8 mouse cellular contexts compared by ENCODE assay signal in genomic region chr10:21605011-21605571, GRCm38 (mm10). TPM values are rescaled to one million over a fixed set of nuclear protein-coding genes. Genes with fewer than 3 reads are reported as not detected.
DNase-seq lines count a peak whose midpoint lies in the region; ATAC-seq lines count a peak whose summit lies in the region.

No protein-coding gene starts in this region.

- ATAC-seq in megakaryocyte, adult 5-6 weeks (ENCODE audit: poor library complexity, severe bottlenecking) = peak; percentile 59
- ATAC-seq in inflammation-experienced regulatory T-cells, adult 6 months = no peak

- peak; percentile 43 for DNase-seq in urinary bladder, postnatal 14 days (ENCODE audit: low spot score)
- DNase-seq in urinary bladder, postnatal 10 days (ENCODE audit: low spot score) = no peak
- peak; percentile 55 to 64 for DNase-seq in frontal cortex, postnatal 36 days (ENCODE audit: low spot score in 2 of 2)
- peak; percentile 58 to 83 for DNase-seq in heart, postnatal 36 days
- peak; percentile 49 to 76 for DNase-seq in left cerebral cortex, postnatal 10 days (ENCODE audit: extremely low spot score in 1 of 2, low spot score in 2 of 2)
- no peak for DNase-seq in embryo, embryonic 10 days (ENCODE audit: low spot score)

- intact Hi-C loops in heart, postnatal 36 days (cut with DNase I) = no loop called here
- intact Hi-C loops in left cerebral cortex, postnatal 10 days (cut with DNase I) = loop anchor here (10.0 kb wide), 2 partner anchors 220 to 280 kb away; partner anchors contain the start of gene Sgk1

RNA-seq across cellular contexts. Expression of gene 1700020N01Rik, which starts 12.1 kb away (rescaled TPM):
- not detected for total RNA-seq in heart, postnatal 36 days (2021)
- not detected for total RNA-seq in left cerebral cortex, postnatal 10 days (2021)
- total RNA-seq in megakaryocyte, adult 5-6 weeks (2015) = not detected in 2 replicates
- not detected in 2 replicates for total RNA-seq in megakaryocyte, adult 5-6 weeks (2017)
- not detected for polyA plus RNA-seq in inflammation-experienced regulatory T-cells, adult 6 months (2017; shearing (Covaris generic))

Comparison
In these comparisons a context has a peak if more than half of its experiments do, and no peak if none do; other contexts are left out.
1. DNase-seq: peak in urinary bladder, postnatal 14 days (single experiment), frontal cortex, postnatal 36 days (2 of 2), heart, postnatal 36 days (2 of 2) and left cerebral cortex, postnatal 10 days (2 of 2); none in urinary bladder, postnatal 10 days (single experiment) and embryo, embryonic 10 days (single experiment).